Mouse (Mus musculus) heart, embryonic 10.5 days (tissue): ENCODE measurements around the gene Aftph. TPM values are rescaled to one million over a fixed set of nuclear protein-coding genes. Genes with fewer than 3 reads are reported as not detected.

Source experiments
- DNase-seq: peaks from one replicate; pipeline ENCODE4 v3.0.0-alpha.2; 2017; ENCODE audit warnings: low spot score
- H3K27ac ChIP-seq: fragments of 300-500 bp; sonication (generic); 2 replicates; pipeline ENCODE4 v1.5.1; 2016; ENCODE audit warnings: mild to moderate bottlenecking
- H3K27me3 ChIP-seq: fragments of 300-500 bp; sonication (generic); 2 replicates; pipeline ENCODE4 v1.6.1; 2016; ENCODE audit warnings: mild to moderate bottlenecking; ENCODE audit not compliant: poor library complexity, insufficient read depth, severe bottlenecking
- H3K36me3 ChIP-seq: fragments of 300-500 bp; sonication (generic); 2 replicates; pipeline ENCODE4 v1.6.1; 2016; ENCODE audit warnings: mild to moderate bottlenecking, moderate library complexity
- H3K4me1 ChIP-seq: fragments of 300-500 bp; sonication (generic); 2 replicates; pipeline ENCODE4 v1.6.1; 2016; ENCODE audit warnings: mild to moderate bottlenecking
- H3K4me3 ChIP-seq: fragments of 300-500 bp; sonication (generic); 2 replicates; pipeline ENCODE4 v1.5.1; 2016; ENCODE audit warnings: mild to moderate bottlenecking, moderate library complexity
- H3K9me3 ChIP-seq: fragments of 300-500 bp; sonication (generic); 2 replicates; pipeline ENCODE4 v1.6.1; 2016; ENCODE audit warnings: mild to moderate bottlenecking, moderate library complexity
- WGBS: fragments of 180-500 bp; shearing (Covaris S2); methylation state at CpG from one replicate; pipeline ENCODE4 v1.1.7; 2016; 5-methylcytosine and 5-hydroxymethylcytosine counted together
- polyA plus RNA-seq: library from polyadenylated mRNA; unstranded; fragments of >200 nt; fragmentation: Nextera tagmentation; extraction: Ambion mirVana; gene quantifications from 2 replicates; pipeline ENCODE4 v1.2.1, GENCODE M21; 2016

Aftph gene
- polyA plus RNA-seq, 1 experiment from 2014 or later = 13.9 TPM

- H3K36me3 ChIP-seq = peaks cover 9% of the 10 kb centered on the region; the same call in 1 of the 2 replicates
- no peaks in the 10 kb centered on the region for H3K9me3 ChIP-seq
- WGBS = 15% methylated on average over 18 of the region's 18 CpGs
- H3K4me1 ChIP-seq = peaks cover 48% of the 10 kb centered on the region
- peak; percentile 83 for DNase-seq
- peak overlapping the region; percentile 48 for H3K4me3 ChIP-seq
- H3K27ac ChIP-seq = peak overlapping the region; percentile 81
- H3K27me3 ChIP-seq = no peaks in the 10 kb centered on the region
Measured at GRCm38 (mm10) chr11:20655795-20656710, 85.3 kb downstream of the Aftph start.

DNA sequence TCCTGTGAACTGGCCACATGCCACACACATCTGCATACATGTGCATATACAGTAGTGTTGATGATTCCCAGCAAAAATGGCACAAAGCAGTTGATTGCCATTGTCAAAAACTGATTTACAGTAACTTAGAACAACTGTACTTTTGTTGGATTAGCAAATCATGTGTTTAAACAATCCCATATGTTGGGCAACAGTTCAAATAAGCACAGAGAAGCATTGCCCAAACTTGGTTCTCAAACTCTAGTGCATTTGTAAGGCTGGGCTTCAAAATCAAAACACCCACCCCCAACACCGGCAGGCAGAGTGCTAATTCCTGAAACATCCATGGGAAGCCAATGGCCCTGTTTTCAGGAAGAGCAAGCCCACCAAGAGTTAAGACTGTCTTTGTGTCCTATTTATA is 90.2 kb downstream of the Aftph start:
- peaks cover 58% of the 10 kb centered on the region for H3K4me1 ChIP-seq
- WGBS = 84% methylated on average over 1 of the region's 1 CpGs
- no peaks in the 10 kb centered on the region for H3K27me3 ChIP-seq
- DNase-seq = no peak
- peaks cover 25% of the 10 kb centered on the region for H3K36me3 ChIP-seq
- no peak overlapping the region for H3K4me3 ChIP-seq
- no peaks in the 10 kb centered on the region for H3K9me3 ChIP-seq
- H3K27ac ChIP-seq = no peak overlapping the region

GRCm38 (mm10) chr11:20650006-20650639 is 91.3 kb downstream of the Aftph start:
- no peak overlapping the region for H3K4me3 ChIP-seq
- peaks cover 58% of the 10 kb centered on the region for H3K4me1 ChIP-seq
- DNase-seq = no peak
- WGBS = 84% methylated on average over 17 of the region's 17 CpGs
- no peaks in the 10 kb centered on the region for H3K9me3 ChIP-seq
- H3K36me3 ChIP-seq = peaks cover 25% of the 10 kb centered on the region
- H3K27ac ChIP-seq = no peak overlapping the region
- H3K27me3 ChIP-seq = no peaks in the 10 kb centered on the region

GRCm38 (mm10) chr11:20649477-20649876 is 91.9 kb downstream of the Aftph start:
- no peak for DNase-seq
- H3K27me3 ChIP-seq = no peaks in the 10 kb centered on the region
- no peaks in the 10 kb centered on the region for H3K9me3 ChIP-seq
- 80% methylated on average over 5 of the region's 5 CpGs for WGBS
- peaks cover 58% of the 10 kb centered on the region for H3K4me1 ChIP-seq
- H3K36me3 ChIP-seq = peaks cover 25% of the 10 kb centered on the region
- no peak overlapping the region for H3K27ac ChIP-seq
- H3K4me3 ChIP-seq = no peak overlapping the region

DNA sequence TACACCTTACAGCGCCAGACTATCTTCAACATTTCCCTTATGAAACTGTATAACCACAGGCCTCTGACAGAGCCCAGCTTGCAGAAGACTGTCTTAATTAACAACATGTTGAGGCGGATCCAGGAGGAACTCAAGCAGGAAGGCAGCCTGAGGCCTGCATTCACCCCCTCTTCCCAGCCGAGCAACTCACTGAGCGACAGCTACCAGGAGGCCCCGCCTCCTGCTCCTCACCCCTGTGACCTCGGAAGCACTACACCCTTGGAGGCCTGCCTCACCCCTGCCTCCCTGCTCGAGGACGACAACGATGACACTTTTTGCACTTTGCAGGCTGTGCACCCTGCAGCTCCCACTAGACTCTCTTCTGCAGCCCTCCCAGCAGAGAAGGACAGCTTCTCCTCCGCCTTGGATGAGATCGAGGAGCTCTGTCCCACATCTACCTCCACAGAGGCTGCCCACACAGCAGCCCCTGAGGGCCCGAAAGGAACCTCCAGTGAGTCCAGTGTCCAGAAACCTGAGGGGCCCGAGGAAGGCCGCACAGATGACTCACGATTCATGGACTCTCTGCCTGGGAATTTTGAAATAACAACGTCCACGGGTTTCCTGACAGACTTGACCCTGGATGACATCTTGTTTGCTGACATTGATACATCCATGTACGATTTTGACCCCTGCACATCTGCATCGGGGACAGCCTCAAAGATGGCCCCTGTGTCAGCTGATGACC is 93.3 kb downstream of the Aftph start:
- DNase-seq = no peak

DNA sequence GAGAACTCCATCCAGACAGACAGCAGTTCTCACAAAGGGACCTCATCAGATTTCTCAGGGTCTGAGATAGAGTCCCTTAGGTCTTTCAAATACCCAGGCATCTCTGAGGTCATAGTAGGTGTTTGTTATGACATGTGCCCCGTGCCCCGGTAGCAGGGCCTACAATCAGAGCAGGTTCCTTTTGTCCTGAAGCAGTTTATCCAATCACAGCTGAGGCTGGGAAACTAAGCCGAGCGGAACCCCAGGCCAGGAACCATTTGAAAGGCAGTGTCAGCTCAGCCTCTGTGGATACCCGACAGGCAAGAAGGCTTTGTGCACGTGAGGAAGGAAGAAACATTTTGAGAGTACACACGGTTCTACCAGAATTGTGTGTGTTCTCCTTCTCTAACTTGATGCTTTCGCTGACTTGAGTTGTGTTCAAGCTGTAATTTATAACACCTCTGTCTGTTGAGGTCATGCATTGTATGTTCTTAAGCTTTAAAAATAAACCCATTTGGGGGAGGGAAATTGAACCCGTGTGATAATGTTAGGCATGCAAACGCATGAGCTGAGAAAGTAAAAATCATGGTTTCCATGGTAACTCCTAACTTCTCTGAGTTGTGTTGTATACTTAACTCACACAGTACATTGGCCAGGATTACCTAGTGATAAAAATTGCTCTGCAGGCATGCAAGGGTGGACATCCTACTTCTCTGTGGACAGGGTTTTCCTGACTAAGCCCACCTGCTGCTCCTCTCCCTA is 94.2 kb downstream of the Aftph start:
- no peak overlapping the region for H3K4me3 ChIP-seq
- WGBS = 66% methylated on average over 10 of the region's 10 CpGs
- peak; percentile 65 for DNase-seq
- H3K9me3 ChIP-seq = no peaks in the 10 kb centered on the region
- no peak overlapping the region for H3K27ac ChIP-seq
- peaks cover 20% of the 10 kb centered on the region for H3K36me3 ChIP-seq
- H3K4me1 ChIP-seq = peaks cover 72% of the 10 kb centered on the region
- H3K27me3 ChIP-seq = no peaks in the 10 kb centered on the region

More for the DNA sequence above, 93.3 kb downstream of the Aftph start:
- WGBS = 64% methylated on average over 19 of the region's 19 CpGs
- peak overlapping the region; percentile 77 for H3K27ac ChIP-seq
- no peak overlapping the region for H3K4me3 ChIP-seq
- no peaks in the 10 kb centered on the region for H3K9me3 ChIP-seq
- H3K36me3 ChIP-seq = peaks cover 20% of the 10 kb centered on the region
- H3K27me3 ChIP-seq = no peaks in the 10 kb centered on the region
- H3K4me1 ChIP-seq = peaks cover 66% of the 10 kb centered on the region

- no peak overlapping the region for H3K4me3 ChIP-seq
- H3K27ac ChIP-seq = 0 out of 2 replicates have a peak overlapping the region, but pooled peaks have one; percentile 10
- no peak for DNase-seq
- no peaks in the 10 kb centered on the region for H3K9me3 ChIP-seq
- WGBS = 74% methylated on average over 6 of the region's 6 CpGs
- H3K27me3 ChIP-seq = no peaks in the 10 kb centered on the region
- peaks cover 76% of the 10 kb centered on the region for H3K4me1 ChIP-seq
- peaks cover 16% of the 10 kb centered on the region for H3K36me3 ChIP-seq
Measured at GRCm38 (mm10) chr11:20646142-20646541, 95.2 kb downstream of the Aftph start.

DNA sequence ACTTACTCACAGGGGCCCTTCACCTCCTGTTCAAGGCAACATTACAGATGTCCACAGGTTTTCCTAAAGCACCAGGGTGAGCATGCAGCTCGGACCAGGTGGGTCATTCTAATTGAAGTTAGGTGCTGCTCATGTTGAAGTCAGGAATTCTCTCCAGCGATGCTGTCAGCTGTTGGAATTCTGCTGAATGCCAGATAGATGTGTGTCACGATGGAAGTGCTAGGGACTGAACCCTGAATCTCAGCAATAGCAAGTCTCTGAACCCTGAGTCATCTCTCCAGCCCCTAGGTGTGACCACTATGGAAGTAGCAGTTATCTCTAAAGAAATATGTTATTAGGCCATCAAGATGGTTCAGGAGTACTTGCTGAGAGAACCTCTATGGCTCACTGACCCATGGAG is 95.9 kb downstream of the Aftph start:
- peaks cover 16% of the 10 kb centered on the region for H3K36me3 ChIP-seq
- no peaks in the 10 kb centered on the region for H3K9me3 ChIP-seq
- no peaks in the 10 kb centered on the region for H3K27me3 ChIP-seq
- WGBS = 61% methylated on average over 3 of the region's 3 CpGs
- H3K27ac ChIP-seq = no peak overlapping the region
- peak; percentile 64 for DNase-seq
- H3K4me3 ChIP-seq = no peak overlapping the region
- peaks cover 77% of the 10 kb centered on the region for H3K4me1 ChIP-seq

DNA sequence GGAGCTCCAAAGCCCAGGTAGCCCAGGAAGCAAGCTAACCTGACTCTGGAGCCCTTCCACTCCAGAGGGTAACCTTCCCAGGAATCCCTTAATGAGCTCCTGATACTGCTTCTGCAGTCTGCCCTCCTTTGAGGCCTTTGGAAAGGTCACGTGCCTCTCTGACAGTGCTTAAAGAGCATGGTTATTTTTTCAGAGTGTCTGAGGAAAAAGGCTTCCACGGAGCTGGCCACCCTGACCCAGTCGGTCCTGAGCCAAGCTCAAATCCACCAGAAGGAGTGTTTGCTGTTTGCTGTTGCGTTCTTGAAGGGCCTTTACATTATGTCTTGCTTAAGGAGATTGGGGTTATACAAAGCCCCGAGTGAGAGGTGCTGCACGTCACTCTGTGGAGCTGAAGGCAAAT is 96.5 kb downstream of the Aftph start:
- Histone ChIP-seq H3K4me1 (peaks cover 81% of the 10 kb centered on the region), H3K4me3 (no peak overlapping the region), H3K27ac (0 out of 2 replicates have a peak overlapping the region, but pooled peaks have one; percentile 39), H3K27me3 (no peaks in the 10 kb centered on the region), H3K9me3 (no peaks in the 10 kb centered on the region), H3K36me3 (peaks cover 16% of the 10 kb centered on the region)
- DNase-seq = peak; percentile 69
- 58% methylated on average over 6 of the region's 6 CpGs for WGBS

DNA sequence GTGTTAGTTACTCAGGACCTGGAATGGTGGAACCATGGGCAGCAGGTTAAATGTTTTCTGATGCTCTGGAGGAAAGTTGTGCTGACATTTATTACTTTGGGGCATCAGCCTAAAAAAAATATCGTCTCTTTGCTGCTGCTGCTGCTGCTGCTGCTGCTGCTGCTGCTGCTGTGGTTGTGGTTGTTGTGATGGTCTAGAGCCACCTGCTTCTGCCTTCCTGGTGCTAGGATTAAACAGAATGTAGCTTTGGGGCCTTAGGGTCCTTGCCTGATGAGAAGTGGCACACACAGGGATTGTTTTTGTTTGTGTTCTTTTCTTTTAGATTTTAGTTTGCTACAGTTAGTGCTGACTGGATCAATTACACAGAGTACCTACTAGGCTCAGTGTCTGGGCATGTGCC is 97.2 kb downstream of the Aftph start:
- WGBS = 75% methylated on average over 1 of the region's 1 CpGs
- DNase-seq = no peak
- Histone ChIP-seq H3K36me3 (peaks cover 12% of the 10 kb centered on the region), H3K9me3 (no peaks in the 10 kb centered on the region), H3K27ac (peak overlapping the region; percentile 39; the same call in 1 of the 2 replicates), H3K4me1 (peaks cover 86% of the 10 kb centered on the region), H3K27me3 (no peaks in the 10 kb centered on the region), H3K4me3 (no peak overlapping the region)

GRCm38 (mm10) chr11:20643161-20643560 is 98.2 kb downstream of the Aftph start:
- peaks cover 3% of the 10 kb centered on the region for H3K36me3 ChIP-seq
- WGBS = 51% methylated on average over 5 of the region's 5 CpGs
- H3K27me3 ChIP-seq = no peaks in the 10 kb centered on the region
- H3K9me3 ChIP-seq = no peaks in the 10 kb centered on the region
- H3K27ac ChIP-seq = no peak overlapping the region
- no peak overlapping the region for H3K4me3 ChIP-seq
- no peak for DNase-seq
- peaks cover 80% of the 10 kb centered on the region for H3K4me1 ChIP-seq

DNA sequence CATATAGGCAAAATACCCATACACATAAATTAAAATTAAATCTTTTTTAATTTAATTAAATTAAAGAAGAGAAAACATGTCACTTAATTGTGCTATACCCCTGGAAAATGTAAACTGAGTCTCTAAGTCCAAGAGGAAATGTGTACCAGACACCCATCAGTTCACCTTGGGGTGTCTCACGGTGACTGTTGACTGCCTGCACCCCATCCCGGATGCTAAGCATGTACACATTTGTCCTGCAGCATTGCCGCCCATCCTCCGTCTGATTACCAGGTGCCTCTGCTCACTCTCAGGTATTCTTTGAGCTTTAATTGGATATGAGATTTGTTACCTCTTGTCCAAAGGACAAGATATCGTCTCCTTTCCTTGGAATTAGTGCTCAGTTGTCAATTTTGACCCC is 99.1 kb downstream of the Aftph start:
- Histone ChIP-seq H3K27ac (no peak overlapping the region), H3K27me3 (no peaks in the 10 kb centered on the region), H3K4me3 (no peak overlapping the region), H3K9me3 (no peaks in the 10 kb centered on the region), H3K36me3 (no peaks in the 10 kb centered on the region), H3K4me1 (peaks cover 72% of the 10 kb centered on the region)
- 82% methylated on average over 5 of the region's 5 CpGs for WGBS
- DNase-seq = peak; percentile 63
